Mouse (Mus musculus) lung, postnatal 36 days (tissue): ENCODE results near the gene Sbk3.
A peak's percentile ranks its signal among the peaks of the same experiment; 100 is the strongest.
"Not testable (repeated sequence)": the region's sequence is repeated elsewhere in the genome, so short reads cannot be mapped to it uniquely, and the experiment has no call there.

Experiments
- DNase-seq: peaks from one replicate; pipeline ENCODE4 v3.0.0; 2022; ENCODE audit warnings: mixed read lengths

The Sbk3 gene

GRCm38 (mm10) chr7:4971068-4971467 is at the start of gene Sbk3:
Gene Sbk3, minus strand, starts transcription at chr7:4971168.
- no peak for DNase-seq

GRCm38 (mm10) chr7:5020685-5021084 is 49.7 kb upstream of the Sbk3 start:
- DNase-seq, result no peak

GRCm38 (mm10) chr7:5020000-5020681 is 49.2 kb upstream of the Sbk3 start, which contains the start of the genes Zfp865 and Ccdc106:
Gene Zfp865, plus strand, starts transcription at chr7:5020376.
Gene Ccdc106, plus strand, starts transcription at chr7:5020553.
- peak; percentile 99 for DNase-seq

- not testable (repeated sequence) for DNase-seq
Measured at GRCm38 (mm10) chr7:5019576-5019975, 48.6 kb upstream of the Sbk3 start.

- no peak for DNase-seq
Measured at GRCm38 (mm10) chr7:5017931-5018330, 47.0 kb upstream of the Sbk3 start.

GRCm38 (mm10) chr7:5017352-5017751 is 46.4 kb upstream of the Sbk3 start:
- DNase-seq, result no peak

GRCm38 (mm10) chr7:5016920-5017319 is 46.0 kb upstream of the Sbk3 start:
- DNase-seq, result no peak

- DNase-seq, result no peak
Measured at GRCm38 (mm10) chr7:5016057-5016456, 45.1 kb upstream of the Sbk3 start.

- peak; percentile 95 for DNase-seq
Measured at GRCm38 (mm10) chr7:5015118-5016001, 44.4 kb upstream of the Sbk3 start, which contains the start of gene Gm44973. Gene Gm44973, plus strand, starts transcription at chr7:5015496.

GRCm38 (mm10) chr7:5014251-5015117 is 43.5 kb upstream of the Sbk3 start, which contains the start of the genes Zfp524 and Fiz1:
Gene Zfp524, plus strand, starts transcription at chr7:5014415.
Gene Fiz1, minus strand, starts transcription at chr7:5014697.
- peak; percentile 99 for DNase-seq

GRCm38 (mm10) chr7:5012681-5013513 is 41.9 kb upstream of the Sbk3 start:
- DNase-seq, result peak; percentile 69

GRCm38 (mm10) chr7:5008229-5008628 is 37.3 kb upstream of the Sbk3 start:
- no peak for DNase-seq

- DNase-seq, result not testable (repeated sequence)
Measured at GRCm38 (mm10) chr7:5002876-5003275, 31.9 kb upstream of the Sbk3 start.

- DNase-seq, result peak; percentile 68
Measured at GRCm38 (mm10) chr7:4999876-5000275, 28.9 kb upstream of the Sbk3 start.

- peak; percentile 34 for DNase-seq
Measured at GRCm38 (mm10) chr7:4996934-4997333, 26.0 kb upstream of the Sbk3 start.

- peak; percentile 92 for DNase-seq
Measured at GRCm38 (mm10) chr7:4996003-4996895, 25.3 kb upstream of the Sbk3 start, which contains the start of gene Zfp579. Gene Zfp579, minus strand, starts transcription at chr7:4996158.

GRCm38 (mm10) chr7:4995268-4996002 is 24.5 kb upstream of the Sbk3 start:
- DNase-seq, result no peak

GRCm38 (mm10) chr7:4993999-4994788 is 23.2 kb upstream of the Sbk3 start:
- DNase-seq, result no peak
